Mouse (Mus musculus): ENCODE measurements around the gene Ltbp2.

Gene Ltbp2

GRCm38 (mm10) chr12:84875761-84876480, 411 bp downstream of the Ltbp2 start:
- no peak for DNase-seq

DNA sequence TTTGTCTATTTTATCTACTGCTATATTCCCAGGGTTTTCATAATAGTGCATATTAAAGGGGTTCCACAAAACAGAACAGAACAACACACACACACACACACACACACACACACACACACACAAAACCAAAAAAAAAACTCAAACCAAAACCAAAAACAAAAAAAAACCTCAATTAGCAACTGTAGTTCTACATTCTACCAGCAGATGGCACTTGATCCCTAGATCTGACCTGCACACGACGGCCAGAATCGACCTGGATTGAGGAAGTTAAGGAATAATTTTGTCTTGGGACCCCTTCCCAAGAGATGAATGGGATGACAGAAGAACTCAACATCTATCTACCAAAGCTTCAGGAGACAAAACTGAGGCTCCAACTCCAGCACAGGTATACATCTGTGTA, 2.9 kb downstream of the Ltbp2 start:
- DNase-seq = no peak

GRCm38 (mm10) chr12:84872310-84872709, 4.0 kb downstream of the Ltbp2 start:
- DNase-seq = no peak

DNA sequence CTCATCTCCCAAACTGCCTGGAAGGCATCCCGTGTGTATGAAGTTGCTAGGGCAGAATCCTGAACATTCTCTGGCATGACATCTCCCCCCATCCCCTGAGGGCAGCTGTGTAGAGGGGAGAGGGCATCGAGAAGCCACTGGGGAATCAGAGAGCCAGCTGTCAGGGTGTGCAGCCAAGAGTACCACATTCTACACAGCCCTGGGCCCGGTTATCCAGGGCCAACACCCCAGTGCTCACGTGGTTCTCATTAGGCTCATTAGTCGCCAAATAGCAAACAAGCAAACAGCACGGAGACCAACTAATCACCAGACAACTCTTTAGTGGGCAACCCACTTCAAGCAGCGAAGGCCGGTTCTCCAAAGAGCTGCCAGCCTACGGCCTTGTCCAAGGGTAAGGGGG, 10.9 kb downstream of the Ltbp2 start:
- no peak for DNase-seq

DNA sequence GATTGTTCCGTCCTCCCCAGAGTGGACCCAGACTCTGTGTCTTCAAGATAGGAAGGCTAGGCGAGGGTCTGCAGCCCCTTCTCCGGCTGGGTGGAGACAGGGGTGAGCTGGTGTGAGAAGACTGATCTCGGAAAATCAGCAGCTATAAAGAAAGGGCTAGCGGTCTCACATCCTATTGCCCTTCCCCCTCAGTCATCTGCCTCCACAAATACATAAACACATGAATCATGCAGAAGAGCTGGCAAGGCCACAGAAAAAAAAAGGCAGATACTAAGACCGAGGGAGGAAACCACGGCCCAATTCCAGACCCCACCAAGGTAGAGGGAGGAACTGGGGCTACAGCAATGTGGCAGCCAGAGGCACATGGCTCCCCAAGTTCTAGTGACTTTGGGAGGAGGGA, 11.5 kb downstream of the Ltbp2 start:
- DNase-seq = no peak

GRCm38 (mm10) chr12:84863196-84863595, 13.1 kb downstream of the Ltbp2 start:
- DNase-seq = no peak

DNA sequence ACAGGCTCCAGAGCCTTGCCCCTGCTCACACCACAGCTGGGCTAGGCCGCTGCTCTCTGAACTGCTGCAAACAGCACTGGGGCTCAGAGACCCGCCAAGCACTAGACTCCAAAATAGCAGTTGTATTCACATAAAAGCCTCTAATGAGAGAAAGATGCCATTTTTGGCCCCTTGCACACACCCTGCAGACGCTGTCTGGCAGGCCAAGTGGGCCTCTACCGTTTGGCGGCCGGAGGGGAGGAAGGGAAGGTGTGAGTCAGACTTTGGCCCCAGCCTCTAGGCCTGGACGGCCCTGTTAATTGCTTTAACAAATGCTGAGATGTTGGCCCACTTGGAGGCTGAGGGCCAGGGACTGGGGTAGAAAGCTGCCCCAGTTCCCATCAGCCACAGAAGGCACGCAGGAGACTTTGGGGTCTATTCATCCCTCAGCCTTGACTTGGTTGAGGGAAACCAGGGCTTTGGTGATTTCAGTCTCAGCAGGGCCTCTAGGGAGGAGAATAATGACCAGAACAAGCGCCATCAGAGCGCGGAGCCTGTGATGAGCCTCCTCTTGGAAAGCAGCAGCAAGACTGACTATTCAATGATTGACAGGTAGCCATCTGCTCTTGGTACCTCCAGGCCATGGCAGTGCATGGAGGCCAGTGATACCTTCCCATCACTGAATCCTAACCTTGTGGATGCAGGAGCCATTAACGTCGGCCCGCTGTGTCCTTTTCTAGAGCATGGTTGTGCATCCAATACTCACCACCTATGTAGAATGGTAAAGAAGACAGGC, 14.0 kb downstream of the Ltbp2 start:
- peak; percentile 44 for DNase-seq

GRCm38 (mm10) chr12:84858149-84859113, 17.9 kb downstream of the Ltbp2 start:
- DNase-seq = no peak

DNA sequence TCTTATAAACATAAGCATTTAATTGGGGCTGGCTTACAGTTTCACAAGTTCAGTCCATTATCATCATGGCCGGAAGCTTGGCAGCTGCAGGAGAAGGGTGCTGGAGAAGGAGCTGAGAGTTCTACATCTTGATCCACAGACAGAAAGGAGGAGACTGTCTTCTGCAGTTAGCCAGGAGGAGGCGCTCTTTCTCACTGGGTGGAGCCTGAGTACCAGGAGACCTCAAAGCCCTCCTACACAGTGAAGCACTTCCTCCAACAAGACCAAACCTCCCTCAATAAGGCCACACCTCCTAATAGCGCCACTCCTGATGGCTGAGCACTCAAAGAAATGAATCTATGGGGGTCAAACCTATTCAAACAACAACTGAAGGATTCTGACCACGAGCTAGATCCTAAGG, 18.6 kb downstream of the Ltbp2 start:
- DNase-seq = no peak

- DNase-seq = no peak
Observed at GRCm38 (mm10) chr12:84856532-84856931, 19.8 kb downstream of the Ltbp2 start.

DNA sequence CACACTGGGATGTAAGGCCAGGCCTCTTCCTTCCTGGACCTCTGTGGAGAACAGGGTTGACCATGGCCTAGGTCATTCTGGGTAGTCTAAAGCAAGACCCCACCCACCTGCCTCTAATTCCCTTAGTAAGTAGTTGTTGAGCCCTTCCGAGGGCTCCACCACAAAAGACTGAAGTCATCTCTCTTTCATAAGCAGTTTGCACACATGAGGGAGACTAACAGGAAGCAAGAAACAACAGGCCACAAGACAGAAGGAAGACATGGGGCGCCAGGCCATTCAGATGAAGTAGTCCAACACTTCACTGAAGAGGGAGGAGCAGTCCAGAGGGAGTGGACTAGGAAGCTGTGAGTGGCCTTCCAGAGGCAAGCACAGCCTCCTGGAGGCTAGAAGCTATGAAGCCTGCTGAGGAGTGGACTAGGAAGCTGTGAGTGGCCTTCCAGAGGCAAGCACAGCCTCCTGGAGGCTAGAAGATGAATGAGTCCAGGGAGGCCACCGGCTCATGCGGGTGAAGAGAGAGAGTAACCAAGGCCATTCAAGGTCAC, 21.2 kb downstream of the Ltbp2 start:
- DNase-seq = no peak

- DNase-seq = no peak
Observed at GRCm38 (mm10) chr12:84854392-84855033, 21.8 kb downstream of the Ltbp2 start.

DNA sequence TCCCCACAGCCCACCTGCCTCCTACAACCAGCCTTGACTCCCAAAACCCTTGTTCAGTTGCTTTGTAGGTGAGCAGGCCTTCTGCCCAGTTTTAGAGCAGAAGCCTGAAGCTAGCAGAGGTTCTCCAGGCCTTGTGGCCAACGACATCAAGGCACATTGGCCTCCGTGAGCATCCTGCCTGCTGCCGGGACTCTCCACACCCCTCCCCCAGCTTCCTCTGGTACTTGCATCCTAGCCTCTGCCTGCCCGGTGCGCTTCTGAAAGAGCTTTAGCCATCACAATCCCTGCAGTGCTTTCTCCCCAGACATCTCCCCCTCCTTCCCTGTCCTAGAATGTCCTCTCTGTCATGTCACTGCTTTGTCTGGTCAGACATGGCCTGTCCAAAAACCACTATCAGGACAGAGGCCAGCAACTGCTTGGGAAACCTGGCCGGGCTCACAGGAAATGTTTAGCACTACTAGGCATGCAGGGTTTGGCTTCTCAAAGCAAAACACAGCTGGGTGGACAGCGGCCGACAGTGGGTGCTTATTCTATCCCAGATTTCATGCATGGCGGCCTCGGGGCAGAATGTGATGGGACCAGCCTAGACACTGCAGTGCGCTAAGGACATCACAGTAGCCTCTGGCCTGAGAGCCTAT, 24.8 kb downstream of the Ltbp2 start:
- DNase-seq = peak; percentile 58

DNA sequence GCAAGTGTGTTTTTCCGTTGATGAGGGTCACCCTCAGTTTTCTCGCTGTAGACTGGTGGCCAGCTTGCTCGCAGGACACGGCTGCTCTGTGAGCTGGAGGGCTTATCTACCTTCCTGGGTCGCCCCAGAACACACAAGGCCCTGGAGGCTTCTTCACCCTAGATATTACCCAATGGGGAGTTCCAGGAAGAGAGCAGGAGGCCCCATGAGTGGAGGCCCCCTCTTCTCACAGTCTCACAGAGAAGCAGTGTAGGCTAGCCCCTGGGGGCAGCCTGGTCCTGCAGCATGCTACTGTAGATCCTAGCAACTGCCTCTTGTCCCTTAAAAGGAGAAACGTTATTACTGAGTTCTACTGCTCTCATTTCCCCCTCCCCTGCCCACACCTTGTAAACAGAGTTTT, 28.4 kb downstream of the Ltbp2 start:
- DNase-seq = no peak

DNA sequence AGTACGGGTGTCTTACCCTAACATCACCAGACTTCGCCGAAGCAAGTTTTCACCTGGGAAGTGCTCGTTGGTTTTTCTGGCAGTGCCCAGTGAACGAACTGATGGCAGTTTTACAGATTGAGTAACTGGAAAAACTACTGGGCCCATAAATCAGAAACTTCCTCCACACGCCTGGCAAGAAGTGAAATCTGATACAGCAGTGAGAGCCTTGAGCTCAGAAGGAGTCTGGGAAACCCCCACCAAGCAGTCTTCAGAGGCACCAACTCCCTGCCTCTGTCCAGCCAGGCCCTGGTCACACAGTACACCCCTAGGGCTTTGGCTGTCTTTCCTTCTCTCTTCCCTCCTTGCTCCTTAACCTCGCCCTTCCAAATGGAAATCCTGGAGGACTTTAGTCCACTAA, 28.9 kb downstream of the Ltbp2 start:
- no peak for DNase-seq

- no peak for DNase-seq
Observed at GRCm38 (mm10) chr12:84846594-84847014, 29.7 kb downstream of the Ltbp2 start.

DNA sequence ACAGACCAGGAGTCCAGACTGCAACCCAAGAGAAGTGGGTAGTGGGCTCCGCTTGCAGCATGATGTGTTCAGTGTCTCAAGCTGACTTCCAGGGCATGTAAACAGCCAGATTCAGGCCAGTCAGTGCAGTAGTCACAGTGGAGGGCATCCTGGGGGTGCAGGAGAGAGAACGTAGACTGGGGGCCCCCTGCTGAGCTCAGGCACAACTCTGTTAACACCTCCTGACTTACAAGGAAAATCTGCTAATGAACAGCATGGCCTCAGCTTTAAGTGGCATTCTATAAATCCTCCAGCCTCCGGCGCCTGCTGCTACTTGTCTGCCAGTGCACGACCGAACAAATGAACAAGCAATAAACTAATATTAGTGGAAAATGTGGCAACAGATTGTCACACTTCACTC, 33.6 kb downstream of the Ltbp2 start:
- DNase-seq = no peak

- DNase-seq = no peak
Observed at GRCm38 (mm10) chr12:84841158-84842140, 34.9 kb downstream of the Ltbp2 start.

GRCm38 (mm10) chr12:84840734-84841133, 35.6 kb downstream of the Ltbp2 start:
- DNase-seq = no peak

DNA sequence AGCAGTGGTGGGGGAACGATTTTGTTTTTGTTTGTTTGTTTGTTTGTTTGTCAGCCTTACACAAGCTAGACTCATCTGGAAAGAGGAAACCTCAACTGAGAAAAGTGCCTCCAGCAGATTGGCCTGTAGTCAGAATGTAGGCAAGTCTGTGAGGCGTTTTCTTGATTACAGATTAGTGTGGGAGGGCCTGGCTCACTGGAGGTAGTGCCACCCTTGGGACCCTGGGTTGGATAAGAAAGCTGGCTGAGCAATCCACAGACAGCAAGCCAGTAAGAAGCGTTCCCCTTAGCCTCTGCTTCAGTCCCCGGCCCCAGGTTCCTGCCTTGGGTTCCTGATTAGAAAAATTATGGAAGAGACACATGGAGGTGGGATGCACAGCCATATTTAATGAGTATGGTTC, 36.4 kb downstream of the Ltbp2 start:
- DNase-seq = no peak

- no peak for DNase-seq
Observed at GRCm38 (mm10) chr12:84835626-84836025, 40.7 kb downstream of the Ltbp2 start.
